Mouse (Mus musculus) liver, embryonic 14.5 days (tissue): Measurements from ENCODE around the gene Gm3250.
"Not testable (repeated sequence)": the region's sequence is repeated elsewhere in the genome, so short reads cannot be mapped to it uniquely, and the experiment has no call there.

Source experiments
- CTCF ChIP-seq: IDR thresholded peaks from 2 replicates; pipeline ENCODE4 v1.5.1; 2016; ENCODE audit warnings: antibody characterized with exemption, low read depth, control low read depth
- EP300 ChIP-seq: IDR thresholded peaks from 2 replicates; pipeline ENCODE4 v1.6.1; 2016; ENCODE audit warnings: antibody characterized with exemption, low read depth

DNA sequence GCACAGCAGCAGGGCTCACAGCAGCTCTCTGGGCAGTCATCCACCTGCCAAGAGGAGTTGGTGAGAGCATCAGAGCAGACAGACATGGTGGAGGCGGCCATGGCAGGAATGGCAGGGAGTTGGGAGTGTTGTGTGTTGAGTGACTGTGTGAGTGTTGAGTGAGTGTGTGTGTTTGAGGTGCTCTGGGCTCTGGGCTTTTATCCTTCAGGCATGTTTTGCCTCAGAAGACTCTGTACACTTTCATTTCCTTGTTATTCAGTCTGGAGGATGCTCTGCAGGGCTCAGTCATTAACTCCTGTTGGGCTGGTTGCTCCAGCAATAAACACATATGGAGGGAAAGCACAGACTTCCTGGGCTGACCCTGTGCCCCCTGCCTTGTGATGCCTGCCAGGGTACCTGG lies 11.1 kb downstream of the Gm3250 start, which contains the start of gene Gm3238:
- not testable (repeated sequence) for TF ChIP-seq CTCF, EP300
